Mouse (Mus musculus): ENCODE data around the gene Bloc1s2. TPM values are rescaled to one million over a fixed set of nuclear protein-coding genes. Genes with fewer than 3 reads are reported as not detected.

Bloc1s2 gene
- polyA plus RNA-seq, 1 experiment from 2014 or later = 127 TPM

Other genes with a start within 250 kb of the Bloc1s2 start
- 12.2 and 13.5 TPM in 2 replicates for gene Dnmbp, start 206.3 kb downstream of the Bloc1s2 start, polyA plus RNA-seq (2014; fragmentation: Nextera tagmentation; extraction: Ambion mirVana)
- gene Cpn1, start 159.9 kb downstream of the Bloc1s2 start, polyA plus RNA-seq (2014; fragmentation: Nextera tagmentation; extraction: Ambion mirVana) = 0.54 and 0.80 TPM in 2 replicates
- gene Cyp2c23, start 117.2 kb downstream of the Bloc1s2 start, polyA plus RNA-seq (2014; fragmentation: Nextera tagmentation; extraction: Ambion mirVana) = not detected in 2 replicates
- 15.8 and 18.7 TPM in 2 replicates for gene Erlin1, start 76.7 kb downstream of the Bloc1s2 start, polyA plus RNA-seq (2014; fragmentation: Nextera tagmentation; extraction: Ambion mirVana)
- gene Chuk, start 39.0 kb downstream of the Bloc1s2 start, polyA plus RNA-seq (2014; fragmentation: Nextera tagmentation; extraction: Ambion mirVana) = 58.7 and 61.0 TPM in 2 replicates
- gene Cwf19l1, start 10.6 kb downstream of the Bloc1s2 start, polyA plus RNA-seq (2014; fragmentation: Nextera tagmentation; extraction: Ambion mirVana) = 38.9 and 40.5 TPM in 2 replicates
- gene Pkd2l1, start 46.0 kb upstream of the Bloc1s2 start, polyA plus RNA-seq (2014; fragmentation: Nextera tagmentation; extraction: Ambion mirVana) = 0.31 and 0.37 TPM in 2 replicates
- gene Scd3, start 56.8 kb upstream of the Bloc1s2 start, polyA plus RNA-seq (2014; fragmentation: Nextera tagmentation; extraction: Ambion mirVana) = 0.70 and 1.1 TPM in 2 replicates
- gene Scd2, start 147.2 kb upstream of the Bloc1s2 start, polyA plus RNA-seq (2014; fragmentation: Nextera tagmentation; extraction: Ambion mirVana) = 314 and 349 TPM in 2 replicates
- 0.06 TPM in 1 of 2 replicates, not detected in the other for gene Scd4, start 186.6 kb upstream of the Bloc1s2 start, polyA plus RNA-seq (2014; fragmentation: Nextera tagmentation; extraction: Ambion mirVana)

Data from hindbrain, embryonic 11.5 days (tissue).